Mouse (Mus musculus) brain, embryonic 14.5 days (tissue): ENCODE data around the gene Pi4kb.
"Not testable (repeated sequence)": the region's sequence is repeated elsewhere in the genome, so short reads cannot be mapped to it uniquely, and the experiment has no call there.

Source experiments
- CTCF ChIP-seq: fragments of 200-500 bp; IDR thresholded peaks from 2 replicates; pipeline ENCODE4 v1.5.1; 2012; ENCODE audit warnings: inconsistent platforms, mild to moderate bottlenecking, moderate library complexity, borderline replicate concordance; ENCODE audit not compliant: insufficient read depth, insufficient read length; ENCODE audit errors: extremely low read depth
- POLR2A ChIP-seq: fragments of 200-500 bp; IDR thresholded peaks from 2 replicates; pipeline ENCODE4 v1.6.1; 2012; ENCODE audit warnings: mild to moderate bottlenecking, inconsistent platforms, borderline replicate concordance; ENCODE audit not compliant: poor library complexity, insufficient read depth, insufficient read length, severe bottlenecking; ENCODE audit errors: extremely low read depth

- TF ChIP-seq CTCF, POLR2A: not testable (repeated sequence)
Observed at GRCm38 (mm10) chr3:94934564-94934963, 40.0 kb upstream of the Pi4kb start.
